Mouse (Mus musculus): ENCODE results near the gene Ankrd26. TPM values are rescaled to one million over a fixed set of nuclear protein-coding genes. Genes with fewer than 3 reads are reported as not detected.

The Ankrd26 gene
- polyA plus RNA-seq (2012; ENCODE audit: low replicate concordance) = 0.92 and 4.3 TPM in 2 replicates

GRCm38 (mm10) chr6:118561745-118562609 is at the start of gene Ankrd26:
Ankrd26 (minus strand) TSS chr6:118562226.

GRCm38 (mm10) chr6:118478957-118479708 is 82.9 kb downstream of the Ankrd26 start, which contains the start of gene Zfp9:
Zfp9 (minus strand) TSS chr6:118479320.

GRCm38 (mm10) chr6:118455042-118455631 is 106.9 kb downstream of the Ankrd26 start, which contains the start of gene Zfp248:
Zfp248 (minus strand) TSS chr6:118455528.

Other genes starting within 250 kb of the Ankrd26 start
- gene Bms1, start 142.8 kb downstream of the Ankrd26 start, polyA plus RNA-seq (2012; ENCODE audit: low replicate concordance) = 20.5 and 43.9 TPM in 2 replicates
- gene Zfp248, start 106.7 kb downstream of the Ankrd26 start, polyA plus RNA-seq (2012; ENCODE audit: low replicate concordance) = 0.40 TPM in 1 of 2 replicates, not detected in the other
- 0.09 and 0.18 TPM in 2 replicates for gene Zfp9, start 82.9 kb downstream of the Ankrd26 start, polyA plus RNA-seq (2012; ENCODE audit: low replicate concordance)

Data from leukemia stem cell, adult 10-12 weeks (primary cell).